Mouse (Mus musculus) ES-Bruce4 (cell line): ENCODE measurements at regions not wholly inside any gene's neighbourhood (a gene's known extent, or its start where the extent isn't known, plus 50 kb on each side); places are given as distances from the start of the nearest gene placed in this dataset.
"Not testable (repeated sequence)": the region's sequence is repeated elsewhere in the genome, so short reads cannot be mapped to it uniquely, and the experiment has no call there.

Source experiments
- H3K27ac ChIP-seq: 2 replicates; pipeline ENCODE4 v1.5.1; 2012; ENCODE audit warnings: low read length, inconsistent platforms; ENCODE audit not compliant: insufficient read depth
- H3K27me3 ChIP-seq: 2 replicates; pipeline ENCODE4 v1.6.1; 2012; ENCODE audit warnings: mild to moderate bottlenecking, low read length, inconsistent platforms; ENCODE audit not compliant: control insufficient read depth, poor library complexity, insufficient read depth, severe bottlenecking
- H3K36me3 ChIP-seq: 2 replicates; pipeline ENCODE4 v1.6.1; 2012; ENCODE audit warnings: inconsistent platforms, mild to moderate bottlenecking, low read length, moderate library complexity; ENCODE audit not compliant: control insufficient read depth, poor library complexity, insufficient read depth, severe bottlenecking
- H3K4me1 ChIP-seq: one replicate; pipeline ENCODE4 v1.8.1; 2011; ENCODE audit warnings: low read length; ENCODE audit not compliant: control insufficient read depth, insufficient read depth
- H3K4me3 ChIP-seq: 2 replicates; pipeline ENCODE4 v1.5.1; 2011; ENCODE audit warnings: low read depth, mild to moderate bottlenecking, low read length
- H3K9ac ChIP-seq: 2 replicates; pipeline ENCODE4 v1.6.1; 2012; ENCODE audit warnings: low read depth, mild to moderate bottlenecking, inconsistent platforms; ENCODE audit not compliant: poor library complexity, severe bottlenecking
- H3K9me3 ChIP-seq: replicated peaks from 2 replicates; pipeline ENCODE4 v1.6.1; 2012; ENCODE audit warnings: mild to moderate bottlenecking, low read length, inconsistent platforms; ENCODE audit not compliant: control insufficient read depth, poor library complexity, insufficient read depth, severe bottlenecking
- CTCF ChIP-seq: IDR thresholded peaks from one replicate; pipeline ENCODE4 v1.8.1; 2011; ENCODE audit warnings: low read depth, low read length
- EP300 ChIP-seq: IDR thresholded peaks from 2 replicates; pipeline ENCODE4 v1.6.1; 2011; ENCODE audit warnings: low read depth, low read length; ENCODE audit not compliant: insufficient read depth
- POLR2A ChIP-seq: IDR thresholded peaks from one replicate; pipeline ENCODE4 v1.8.1; 2011; ENCODE audit warnings: low read length; ENCODE audit not compliant: insufficient read depth

DNA sequence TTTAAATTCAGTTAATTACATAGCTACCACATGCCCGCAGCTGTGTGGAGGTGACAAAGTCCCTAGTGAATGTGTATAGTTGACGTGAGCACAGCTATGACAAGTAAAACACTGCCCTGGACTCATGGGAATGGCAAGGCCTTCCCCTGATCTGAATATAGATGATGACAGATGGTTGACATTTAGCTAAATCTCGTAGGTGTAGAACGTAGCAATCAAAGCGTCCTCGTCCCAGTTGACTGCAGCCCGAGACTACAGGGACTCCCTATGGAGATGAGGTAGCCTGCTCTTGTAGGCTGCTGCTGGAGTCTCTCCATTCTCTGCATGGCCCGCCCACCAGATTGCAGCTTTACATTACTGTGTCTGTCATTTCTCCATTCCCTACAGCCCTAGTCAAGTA lies 107.0 kb upstream of the Slc1a3 start:
- Histone ChIP-seq H3K27me3 (no peaks in the 10 kb centered on the region), H3K27ac (no peak overlapping the region), H3K4me1 (no peaks in the 10 kb centered on the region), H3K36me3 (no peaks in the 10 kb centered on the region), H3K4me3 (no peak overlapping the region), H3K9me3 (peaks cover 18% of the 10 kb centered on the region), H3K9ac (no peak overlapping the region)
- no peak for TF ChIP-seq EP300
- no peak for TF ChIP-seq CTCF
- no peak for TF ChIP-seq POLR2A

DNA sequence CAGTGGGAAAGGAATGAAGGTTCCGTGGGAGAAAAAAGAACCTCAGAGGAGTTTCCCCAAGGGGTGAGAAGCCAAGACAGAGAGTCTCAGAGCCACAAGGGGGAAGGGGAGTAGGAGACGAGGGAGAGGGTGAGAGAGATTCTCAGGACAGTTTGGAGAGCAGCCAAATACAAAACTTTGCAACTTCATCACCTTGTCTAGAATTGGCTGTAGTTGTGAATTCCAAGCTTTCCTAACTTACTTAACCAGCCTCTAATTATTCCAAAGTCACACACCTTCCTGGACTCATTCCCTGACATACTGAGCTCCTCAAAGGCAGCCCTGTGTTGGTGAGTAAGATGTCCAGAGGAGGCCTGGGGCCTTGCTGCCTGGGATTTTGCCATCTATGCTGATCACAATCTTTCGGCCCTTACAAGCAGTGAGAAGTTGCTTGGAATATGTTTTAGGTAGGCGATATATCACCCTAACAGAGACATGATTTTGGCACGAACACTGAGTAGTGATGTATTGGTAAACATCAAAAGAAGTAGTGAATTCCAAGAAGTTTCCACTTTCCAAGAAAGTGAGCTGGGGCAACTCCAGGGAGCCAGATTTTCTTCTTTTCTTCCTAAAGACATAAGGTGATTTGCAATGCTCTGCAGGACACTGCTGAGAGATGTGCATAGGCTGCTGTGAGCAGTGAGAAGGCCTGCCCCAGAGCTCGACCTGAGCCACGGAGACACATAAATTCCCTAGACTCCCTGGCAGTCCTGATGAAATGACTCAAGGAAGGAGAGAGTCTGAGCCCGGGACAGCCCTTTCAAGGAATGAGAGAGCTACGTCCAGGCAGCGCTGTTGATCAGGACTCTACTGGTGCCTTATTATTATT lies 106.2 kb upstream of the Slc1a3 start:
- no peaks in the 10 kb centered on the region for H3K4me1 ChIP-seq
- H3K4me3 ChIP-seq: no peak overlapping the region
- no peak for TF ChIP-seq CTCF
- no peak for TF ChIP-seq EP300
- TF ChIP-seq POLR2A: no peak
- H3K9me3 ChIP-seq: peaks cover 18% of the 10 kb centered on the region
- H3K9ac ChIP-seq: no peak overlapping the region
- no peak overlapping the region for H3K27ac ChIP-seq
- no peaks in the 10 kb centered on the region for H3K36me3 ChIP-seq
- no peaks in the 10 kb centered on the region for H3K27me3 ChIP-seq

DNA sequence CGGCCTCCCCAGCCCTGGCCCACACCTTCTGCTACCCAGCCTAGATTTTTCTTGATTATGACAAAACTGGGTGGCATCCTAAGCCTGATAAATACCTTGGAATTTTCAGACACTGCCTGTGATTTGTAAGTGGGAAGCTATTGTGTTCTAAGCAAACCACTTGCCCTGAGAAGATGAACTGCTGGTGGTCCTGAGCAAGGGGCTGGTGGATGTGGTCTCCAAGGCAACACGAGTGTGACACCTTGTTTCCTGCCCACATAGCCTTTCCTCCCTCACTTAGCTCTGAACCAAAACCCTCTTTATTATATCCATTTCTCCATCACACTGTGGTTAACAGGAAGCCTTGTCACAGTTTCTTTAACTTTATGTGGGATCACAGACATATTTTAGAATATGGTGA lies 105.4 kb upstream of the Slc1a3 start:
- Histone ChIP-seq H3K4me3 (no peak overlapping the region), H3K9ac (no peak overlapping the region), H3K9me3 (peaks cover 17% of the 10 kb centered on the region), H3K27ac (no peak overlapping the region), H3K27me3 (no peaks in the 10 kb centered on the region), H3K36me3 (no peaks in the 10 kb centered on the region), H3K4me1 (no peaks in the 10 kb centered on the region)
- TF ChIP-seq CTCF (no peak), POLR2A (no peak)

DNA sequence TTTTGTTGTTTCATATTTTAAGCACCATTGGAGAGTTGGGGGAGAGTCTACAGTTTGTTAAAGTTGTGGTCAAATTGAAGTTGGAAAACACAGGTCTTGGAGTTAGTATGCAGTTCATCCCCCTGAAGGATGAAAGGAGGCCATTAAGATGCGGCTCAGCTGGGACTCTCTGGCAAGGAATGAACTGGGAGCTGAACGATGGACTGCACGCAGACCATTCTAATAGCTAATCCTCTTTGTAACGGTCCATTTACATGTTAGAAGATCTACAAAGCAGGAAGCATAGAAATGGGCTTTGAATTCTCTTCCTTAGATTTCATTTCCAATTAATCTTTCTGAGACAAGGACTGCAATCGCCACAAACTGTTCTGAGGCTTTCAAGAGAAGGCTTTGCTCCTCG lies 104.7 kb upstream of the Slc1a3 start:
- no peak overlapping the region for H3K9ac ChIP-seq
- TF ChIP-seq POLR2A (no peak), CTCF (no peak), EP300 (no peak)
- H3K4me1 ChIP-seq: no peaks in the 10 kb centered on the region
- H3K27me3 ChIP-seq: no peaks in the 10 kb centered on the region
- H3K9me3 ChIP-seq: peaks cover 10% of the 10 kb centered on the region; the same call in 1 of the 2 replicates
- H3K27ac ChIP-seq: no peak overlapping the region
- H3K36me3 ChIP-seq: no peaks in the 10 kb centered on the region
- H3K4me3 ChIP-seq: no peak overlapping the region

DNA sequence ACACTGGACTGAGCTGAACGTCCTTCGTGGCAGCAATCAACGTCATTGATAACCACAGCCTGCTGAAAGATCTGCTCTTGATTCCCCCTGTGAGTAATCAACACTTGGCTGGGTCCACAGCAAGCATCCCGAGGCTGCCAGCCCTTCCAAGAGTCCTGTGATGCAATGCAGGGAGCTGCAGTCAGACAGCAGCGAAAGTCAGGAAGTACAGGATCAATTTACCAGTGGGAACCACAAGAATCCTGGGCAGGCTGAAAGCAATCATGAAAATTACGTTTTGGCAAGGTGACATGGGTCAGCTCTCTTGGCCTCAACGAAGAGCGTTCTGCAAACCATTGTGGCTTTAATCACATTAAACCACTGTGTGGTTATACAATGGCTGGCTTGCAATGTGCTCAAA lies 95.8 kb upstream of the Slc1a3 start:
- H3K4me3 ChIP-seq: no peak overlapping the region
- H3K36me3 ChIP-seq: no peaks in the 10 kb centered on the region
- no peaks in the 10 kb centered on the region for H3K27me3 ChIP-seq
- no peaks in the 10 kb centered on the region for H3K9me3 ChIP-seq
- no peaks in the 10 kb centered on the region for H3K4me1 ChIP-seq
- no peak overlapping the region for H3K27ac ChIP-seq
- H3K9ac ChIP-seq: no peak overlapping the region
- no peak for TF ChIP-seq CTCF
- no peak for TF ChIP-seq POLR2A
- TF ChIP-seq EP300: no peak

DNA sequence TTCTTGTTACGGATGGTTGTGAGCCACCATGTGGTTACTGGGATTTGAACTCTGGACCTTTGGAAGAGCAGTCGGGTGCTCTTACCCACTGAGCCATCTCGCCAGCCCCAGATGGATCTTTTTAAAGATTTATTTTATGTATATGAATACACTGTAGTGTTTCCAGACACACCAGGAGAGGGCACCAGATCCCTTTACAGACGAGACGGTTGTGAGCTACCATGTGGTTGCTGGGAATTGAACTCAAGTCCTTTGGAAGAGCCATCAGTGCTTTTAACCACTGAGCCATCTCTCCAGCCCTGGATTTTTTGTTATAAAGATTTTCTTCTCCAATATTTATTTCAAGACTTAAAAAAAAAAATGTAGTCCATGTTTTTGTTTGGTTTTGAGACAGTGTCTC lies 95.0 kb upstream of the Slc1a3 start:
- not testable (repeated sequence) for H3K4me3 ChIP-seq, H3K36me3 ChIP-seq, H3K9ac ChIP-seq, H3K9me3 ChIP-seq, H3K4me1 ChIP-seq, H3K27ac ChIP-seq, H3K27me3 ChIP-seq
